Mouse (Mus musculus) ovary, adult 18-20 months (tissue): ENCODE data around the gene Tlcd2.
"Not testable (repeated sequence)": the region's sequence is repeated elsewhere in the genome, so short reads cannot be mapped to it uniquely, and the experiment has no call there.

ENCODE experiments used
- DNase-seq: peaks from one replicate; pipeline ENCODE4 v3.0.0; 2022; ENCODE audit warnings: low spot score, mixed read lengths

Gene Tlcd2

GRCm38 (mm10) chr11:75450304-75450908, 11.1 kb upstream of the Tlcd2 start:
- no peak for DNase-seq

- no peak for DNase-seq
These were observed 10.6 kb upstream of the Tlcd2 start for GRCm38 (mm10) chr11:75450936-75451335.

GRCm38 (mm10) chr11:75452081-75452480, 9.4 kb upstream of the Tlcd2 start:
- no peak for DNase-seq

GRCm38 (mm10) chr11:75452812-75453557, 8.5 kb upstream of the Tlcd2 start:
- DNase-seq = no peak

GRCm38 (mm10) chr11:75453991-75454930, 7.3 kb upstream of the Tlcd2 start, which contains the start of gene Wdr81:
TSS of gene Wdr81 (minus strand) at chr11:75454717.
- peak; percentile 85 for DNase-seq

- no peak for DNase-seq
These were observed 6.3 kb upstream of the Tlcd2 start for GRCm38 (mm10) chr11:75455041-75455736.

GRCm38 (mm10) chr11:75455971-75456370, 5.5 kb upstream of the Tlcd2 start:
- not testable (repeated sequence) for DNase-seq

- no peak for DNase-seq
These were observed 5.1 kb upstream of the Tlcd2 start for GRCm38 (mm10) chr11:75456440-75456871.

GRCm38 (mm10) chr11:75458169-75458568, 3.3 kb upstream of the Tlcd2 start:
- DNase-seq = no peak

- no peak for DNase-seq
These were observed 2.9 kb upstream of the Tlcd2 start for GRCm38 (mm10) chr11:75458628-75459041.

GRCm38 (mm10) chr11:75459141-75459711, 2.3 kb upstream of the Tlcd2 start:
- DNase-seq = peak; percentile 32

GRCm38 (mm10) chr11:75459751-75460102, 1.8 kb upstream of the Tlcd2 start:
- no peak for DNase-seq

- peak; percentile 90 for DNase-seq
These were observed 1.2 kb upstream of the Tlcd2 start for GRCm38 (mm10) chr11:75460103-75460843.

GRCm38 (mm10) chr11:75461743-75462252, 283 bp downstream of the Tlcd2 start:
- peak; percentile 39 for DNase-seq

- DNase-seq = peak; percentile 84
These were observed 803 bp downstream of the Tlcd2 start for GRCm38 (mm10) chr11:75462253-75462783.

GRCm38 (mm10) chr11:75462865-75463336, 1.4 kb downstream of the Tlcd2 start:
- DNase-seq = peak; percentile 95

GRCm38 (mm10) chr11:75463624-75464023, 2.1 kb downstream of the Tlcd2 start:
- DNase-seq = no peak

GRCm38 (mm10) chr11:75464417-75464816, 2.9 kb downstream of the Tlcd2 start:
- DNase-seq = no peak

GRCm38 (mm10) chr11:75465051-75465450, 3.5 kb downstream of the Tlcd2 start:
- no peak for DNase-seq
